Mouse (Mus musculus) left cerebral cortex, adult 2 months (tissue): ENCODE data around the gene Gpr82. TPM values are rescaled to one million over a fixed set of nuclear protein-coding genes. Genes with fewer than 3 reads are reported as not detected.

Experiments used
- DNase-seq, 2 experiments: peaks; one replicate each; pipeline ENCODE4 v3.0.0; 2021 to 2022; ENCODE audit warnings: low spot score in 2 of 2, mixed read lengths in 1 of 2; ENCODE audit errors: extremely low spot score in 1 of 2
- H3K27ac ChIP-seq: fragments of 200-600 bp; 2 replicates; pipeline ENCODE4 v1.8.1; 2022
- H3K4me3 ChIP-seq: fragments of 200-600 bp; 2 replicates; pipeline ENCODE4 v1.8.1; 2022
- CTCF ChIP-seq: fragments of 200-600 bp; IDR thresholded peaks from 2 replicates; pipeline ENCODE4 v1.8.1; 2022; ENCODE audit warnings: antibody characterized with exemption, mild to moderate bottlenecking, moderate library complexity
- intact Hi-C: fragments of 180-260 bp; cut with DNase I; formaldehyde crosslinking; loops from one replicate; pipeline ENCODE4 v1.15.1; 2025
- total RNA-seq, 2 experiments: library from RNA; stranded (reverse); gene quantifications; 2 replicates each; pipeline ENCODE4 v1.2.3; 2021

The Gpr82 gene
- total RNA-seq, 2 experiments from 2014 or later = not detected

DNA sequence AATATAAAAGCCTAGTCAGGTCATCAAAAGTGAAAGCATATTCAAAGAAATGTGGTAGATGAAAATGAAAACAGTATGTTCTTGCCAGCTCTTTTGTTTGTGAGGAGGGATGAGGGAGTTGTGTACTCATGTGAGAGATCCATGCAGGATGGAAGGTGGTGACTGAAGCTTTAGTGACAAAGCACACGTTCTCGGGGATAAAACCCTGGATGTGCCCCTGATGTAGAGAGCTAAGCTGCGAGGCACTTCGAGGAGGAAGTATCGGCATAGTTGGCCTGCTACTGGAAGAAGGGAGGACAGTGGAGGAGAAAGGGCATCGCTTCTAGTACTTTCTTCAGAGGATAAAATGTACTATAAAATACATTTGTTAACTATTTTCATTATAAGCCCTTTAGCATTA, 5.3 kb upstream of the Gpr82 start:
- Histone ChIP-seq H3K27ac (peak overlapping the region; percentile 57), H3K4me3 (no peak overlapping the region)
- intact Hi-C loops = loop anchor here (2.0 to 5.0 kb wide), 7 partner anchors 104 to 979 kb away; partner anchors contain the start of genes Ddx3x and Nyx
- TF ChIP-seq CTCF = no peak
- no peak for DNase-seq

DNA sequence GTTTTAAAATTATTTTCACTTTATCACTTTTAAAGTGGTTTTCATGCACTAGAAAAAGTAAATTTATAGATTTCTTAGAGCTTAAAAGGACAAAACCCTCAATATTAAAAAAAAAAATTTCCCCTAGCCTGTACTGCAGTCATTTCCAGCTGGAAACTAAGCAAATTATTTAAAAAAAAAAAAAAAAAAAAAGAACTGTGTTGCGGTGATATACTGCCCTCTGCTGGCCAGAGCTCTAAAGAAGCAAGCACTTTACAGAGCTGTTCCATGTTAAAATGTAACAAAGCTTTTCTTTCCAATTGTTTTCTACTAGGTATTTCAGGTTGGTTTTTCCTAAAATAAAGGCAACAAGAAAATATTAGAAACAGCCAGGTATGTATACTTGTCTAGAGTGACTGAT, 4.4 kb upstream of the Gpr82 start:
- Histone ChIP-seq H3K27ac (peak overlapping the region; percentile 57; the same call in 1 of the 2 replicates), H3K4me3 (no peak overlapping the region)
- peak; percentile 24 to 46 for DNase-seq
- intact Hi-C loops = loop anchor here (2.0 to 5.0 kb wide), 7 partner anchors 104 to 979 kb away; partner anchors contain the start of genes Ddx3x and Nyx
- TF ChIP-seq CTCF = peak; percentile 79

DNA sequence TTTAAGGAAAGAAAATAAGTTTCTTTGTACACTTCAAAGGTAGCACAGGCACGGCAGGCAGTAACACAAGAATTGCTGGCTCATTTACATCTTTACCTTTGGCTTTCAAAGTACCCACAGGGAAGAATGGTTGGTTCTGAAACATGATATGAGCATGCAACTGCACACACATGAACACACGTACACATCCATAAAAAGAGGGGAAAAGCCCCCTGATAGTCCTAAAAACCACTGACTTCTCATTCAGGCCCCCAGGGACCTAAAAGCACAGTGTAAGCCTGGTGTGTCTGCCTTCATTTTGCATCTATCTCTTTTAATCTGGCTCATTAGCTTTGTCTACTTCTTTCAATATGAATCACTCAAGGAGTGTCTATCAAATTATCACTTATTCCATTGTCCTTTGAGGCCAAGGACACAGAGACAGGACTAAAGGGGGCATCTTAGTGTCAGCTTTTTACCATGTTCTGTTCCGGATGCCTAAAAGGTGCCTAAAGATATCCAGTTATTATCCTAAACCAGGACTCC, 2.5 kb upstream of the Gpr82 start:
- H3K4me3 ChIP-seq = no peak overlapping the region
- no peak overlapping the region for H3K27ac ChIP-seq
- TF ChIP-seq CTCF = no peak
- DNase-seq = no peak
- intact Hi-C loops = loop anchor here (1.0 to 5.0 kb wide), 7 partner anchors 33 to 981 kb away; partner anchors contain the start of genes Ddx3x and Nyx

DNA sequence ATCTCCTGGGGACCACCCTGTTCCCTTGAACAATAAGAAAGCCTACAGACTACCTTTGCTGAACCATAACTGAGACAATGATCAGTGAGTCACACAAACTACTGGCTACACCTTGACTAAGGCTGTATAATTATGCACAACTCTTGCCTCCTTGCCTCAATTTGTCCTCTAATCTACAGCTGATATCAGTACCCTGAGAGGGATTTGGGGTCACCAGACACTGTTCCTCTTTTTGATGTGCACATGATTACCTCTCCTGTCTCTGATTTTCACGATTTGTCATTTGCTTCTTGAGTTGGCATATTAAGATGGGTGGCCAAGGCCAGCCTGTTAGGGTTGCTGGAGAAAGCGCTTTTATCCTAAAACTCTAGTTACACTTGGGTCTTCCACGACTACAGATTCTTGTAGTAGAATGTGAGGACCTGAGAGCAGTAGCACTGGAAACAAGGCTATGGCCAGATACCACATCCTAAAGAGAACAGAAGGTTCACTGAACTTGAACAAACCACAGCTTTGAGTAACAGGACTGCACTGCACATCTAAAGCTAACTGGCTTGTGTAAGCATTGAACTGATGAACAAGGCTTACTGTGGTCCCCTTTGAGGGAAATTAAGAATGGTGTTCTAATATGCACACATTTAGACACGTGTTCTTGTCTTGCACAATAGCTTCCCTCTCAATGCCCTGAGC, 1.8 kb upstream of the Gpr82 start:
- H3K27ac ChIP-seq = no peak overlapping the region
- no peak for DNase-seq
- intact Hi-C loops = loop anchor here (1.0 to 5.0 kb wide), 7 partner anchors 32 to 982 kb away; partner anchors contain the start of genes Ddx3x and Nyx
- H3K4me3 ChIP-seq = no peak overlapping the region
- no peak for TF ChIP-seq CTCF

DNA sequence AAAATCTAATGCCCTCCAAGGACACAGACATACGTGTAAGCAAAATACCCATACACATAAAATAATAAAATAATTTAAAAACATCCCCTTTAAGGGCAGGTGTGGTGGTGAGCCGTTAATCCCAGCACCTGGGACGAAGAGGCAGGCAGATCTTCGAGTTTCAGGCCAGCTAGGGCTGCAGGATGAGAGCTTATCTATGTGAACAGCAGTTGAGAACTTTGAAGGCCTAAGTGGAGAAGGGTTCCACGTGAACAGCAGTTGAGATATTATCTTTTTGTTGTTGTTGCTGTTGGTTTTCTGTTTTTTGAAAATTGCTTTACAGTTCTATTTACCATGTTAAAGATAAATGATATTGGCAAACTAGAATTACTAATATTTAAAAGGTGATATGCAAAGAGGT, 7.7 kb downstream of the Gpr82 start:
- no peak for DNase-seq
- intact Hi-C loops = no loop called here

DNA sequence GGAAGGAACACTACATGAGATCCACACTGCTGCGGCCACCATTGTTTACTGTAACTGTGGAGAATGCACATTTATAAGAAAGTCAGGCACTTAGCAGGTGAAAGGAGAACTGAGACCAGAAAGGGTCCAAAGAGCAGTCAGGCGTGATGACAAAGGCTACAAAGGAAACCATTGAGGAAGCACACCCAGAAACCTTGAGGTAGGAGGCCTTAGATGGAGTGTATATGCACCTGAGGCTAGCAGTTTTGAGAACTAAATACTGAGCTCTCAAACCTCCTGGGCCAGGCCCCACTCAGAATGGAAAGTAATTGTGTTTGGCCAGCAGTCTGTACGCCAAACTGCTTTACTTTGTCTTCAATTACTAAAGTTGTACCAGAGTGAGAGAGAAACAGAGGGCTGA, 9.2 kb downstream of the Gpr82 start:
- H3K27ac ChIP-seq = no peak overlapping the region
- TF ChIP-seq CTCF = no peak
- intact Hi-C loops = no loop called here
- H3K4me3 ChIP-seq = no peak overlapping the region
- DNase-seq = no peak

More for the DNA sequence above, 7.7 kb downstream of the Gpr82 start:
- Histone ChIP-seq H3K4me3 (no peak overlapping the region), H3K27ac (no peak overlapping the region)
- no peak for TF ChIP-seq CTCF

GRCm38 (mm10) chrX:13673001-13673400, 11.8 kb downstream of the Gpr82 start:
- H3K4me3 ChIP-seq = no peak overlapping the region
- intact Hi-C loops = no loop called here
- DNase-seq = no peak
- TF ChIP-seq CTCF = no peak
- H3K27ac ChIP-seq = no peak overlapping the region

DNA sequence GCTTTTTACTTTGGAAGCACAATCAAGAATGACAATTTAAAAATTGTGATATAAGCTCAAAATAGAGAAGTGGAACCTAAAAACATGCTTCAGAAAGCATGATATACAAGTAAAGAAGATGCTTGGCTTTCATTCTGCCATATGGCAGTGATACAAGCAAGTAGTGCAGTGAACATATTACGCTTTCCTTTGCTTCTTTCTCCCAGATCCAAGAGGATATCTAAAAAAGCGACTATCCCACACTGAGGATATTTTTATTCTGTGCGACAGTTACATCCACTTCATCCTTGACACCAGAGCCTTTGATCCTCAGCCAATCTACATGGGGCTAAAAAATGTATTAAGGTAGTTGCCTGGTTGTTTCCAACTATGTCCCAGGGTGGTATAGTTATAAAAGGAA, 20.6 kb downstream of the Gpr82 start:
- H3K4me3 ChIP-seq = no peak overlapping the region
- TF ChIP-seq CTCF = no peak
- peak overlapping the region; percentile 56 for H3K27ac ChIP-seq
- intact Hi-C loops = loop anchor here (10.0 kb wide), 2 partner anchors 217 to 397 kb away; partner anchors contain the start of genes Ddx3x and Nyx
- no peak for DNase-seq

GRCm38 (mm10) chrX:13686589-13686988, 25.4 kb downstream of the Gpr82 start:
- TF ChIP-seq CTCF = no peak
- Histone ChIP-seq H3K27ac (no peak overlapping the region), H3K4me3 (no peak overlapping the region)
- intact Hi-C loops = loop anchor here (10.0 kb wide), 2 partner anchors 222 to 402 kb away; partner anchors contain the start of genes Ddx3x and Nyx
- DNase-seq = no peak

DNA sequence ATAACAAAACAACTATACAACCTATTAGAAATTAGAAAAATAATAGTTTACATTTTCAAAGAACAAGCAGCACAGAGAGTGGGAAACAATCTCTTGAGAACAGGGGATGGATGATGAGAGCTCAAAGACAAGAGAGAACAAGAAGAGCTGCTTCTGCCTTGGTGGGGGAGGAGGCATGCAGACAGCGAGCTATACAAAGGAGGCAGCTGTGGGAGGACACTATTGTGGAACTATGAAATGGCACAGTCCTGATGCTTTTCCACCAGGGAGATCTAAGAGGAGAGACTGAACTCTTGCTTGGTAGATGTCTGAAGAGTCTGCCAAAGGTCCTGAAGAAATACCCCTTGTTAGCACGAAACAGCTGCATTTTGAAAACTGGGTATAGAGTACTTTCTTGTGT, 27.2 kb downstream of the Gpr82 start:
- intact Hi-C loops = loop anchor here (10.0 kb wide), 2 partner anchors 224 to 404 kb away; partner anchors contain the start of genes Ddx3x and Nyx
- Histone ChIP-seq H3K27ac (peak overlapping the region; percentile 13; the same call in 1 of the 2 replicates), H3K4me3 (no peak overlapping the region)
- DNase-seq = peak in 1 of 2 experiments; percentile 13
- no peak for TF ChIP-seq CTCF

DNA sequence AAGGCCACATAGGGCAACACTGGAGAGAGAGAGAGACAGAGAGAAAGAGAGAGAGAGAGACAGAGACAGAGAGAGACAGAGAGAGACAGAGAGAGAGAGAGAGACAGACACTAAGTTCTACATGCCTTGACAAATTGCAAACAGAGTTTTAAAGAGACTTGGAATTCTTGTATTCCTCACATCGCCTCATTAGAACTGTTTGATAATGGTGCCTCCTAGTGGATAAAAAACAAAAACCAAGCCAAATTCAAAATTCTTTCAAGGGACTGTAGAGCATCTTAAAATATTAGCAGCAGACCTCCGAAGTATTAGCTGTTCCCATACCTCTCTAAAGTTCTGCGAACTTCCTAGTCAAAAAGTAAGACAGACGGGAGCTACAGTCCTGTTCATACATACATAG, 30.7 kb downstream of the Gpr82 start:
- intact Hi-C loops = loop anchor here (1.0 kb wide), 1 partner anchor 33 kb away; no protein-coding TSS in a partner anchor
- no peak overlapping the region for H3K4me3 ChIP-seq
- no peak for DNase-seq
- TF ChIP-seq CTCF = peak; percentile 48
- H3K27ac ChIP-seq = no peak overlapping the region

- intact Hi-C loops = no loop called here
Observed at GRCm38 (mm10) chrX:13700681-13701080, 39.5 kb downstream of the Gpr82 start.

More at GRCm38 (mm10) chrX:13700681-13701080, 39.5 kb downstream of the Gpr82 start:
- no peak overlapping the region for H3K27ac ChIP-seq
- TF ChIP-seq CTCF = no peak
- no peak for DNase-seq
- no peak overlapping the region for H3K4me3 ChIP-seq
